Mouse (Mus musculus): ENCODE measurements around the gene Retreg1.

- TF ChIP-seq CTCF (IDR thresholded peaks at IDR 0.05) (no peak), POLR2A (IDR thresholded peaks at IDR 0.05; ENCODE audit: insufficient read depth, low read depth, low read length) (no peak)
Measured at GRCm38 (mm10) chr15:26008621-26009020, 165.6 kb downstream of the Retreg1 start.
